Mouse (Mus musculus) neural tube, embryonic 11.5 days (tissue): ENCODE measurements around the gene Gas8. TPM values are rescaled to one million over a fixed set of nuclear protein-coding genes. Genes with fewer than 3 reads are reported as not detected.
"Not testable (repeated sequence)": the region's sequence is repeated elsewhere in the genome, so short reads cannot be mapped to it uniquely, and the experiment has no call there.

Experiments
- ATAC-seq: fragments of 200-750 bp; cut with Nextera tagmentation; 2 replicates; pipeline ENCODE4 v1.8.0; 2017; ENCODE audit warnings: moderate number of reproducible peaks, mild to moderate bottlenecking, moderate TSS enrichment, moderate library complexity; ENCODE audit not compliant: insufficient read depth, low FRiP score, low TSS enrichment
- DNase-seq: peaks from one replicate; pipeline ENCODE4 v3.0.0-alpha.2; 2015; ENCODE audit warnings: low spot score
- H3K27ac ChIP-seq: fragments of 300-500 bp; sonication (generic); 2 replicates; pipeline ENCODE4 v1.5.1; 2014; ENCODE audit warnings: low read depth, mild to moderate bottlenecking, low read length
- H3K27me3 ChIP-seq: fragments of 300-500 bp; sonication (generic); 2 replicates; pipeline ENCODE4 v1.6.1; 2014; ENCODE audit warnings: mild to moderate bottlenecking, low read length, mixed read lengths; ENCODE audit not compliant: control insufficient read depth, insufficient read depth
- H3K36me3 ChIP-seq: fragments of 300-500 bp; sonication (generic); 2 replicates; pipeline ENCODE4 v1.6.1; 2014; ENCODE audit warnings: mild to moderate bottlenecking, low read length, moderate library complexity, mixed read lengths; ENCODE audit not compliant: control insufficient read depth, insufficient read depth
- H3K4me1 ChIP-seq: fragments of 300-500 bp; sonication (generic); 2 replicates; pipeline ENCODE4 v1.6.1; 2014; ENCODE audit warnings: low read length, mixed read lengths; ENCODE audit not compliant: control insufficient read depth, insufficient read depth
- H3K4me2 ChIP-seq: fragments of 300-500 bp; sonication (generic); 2 replicates; pipeline ENCODE4 v1.6.1; 2014; ENCODE audit warnings: low read depth, mild to moderate bottlenecking, moderate library complexity
- H3K4me3 ChIP-seq: fragments of 300-500 bp; sonication (generic); 2 replicates; pipeline ENCODE4 v1.5.1; 2014; ENCODE audit warnings: low read depth, low read length
- H3K9ac ChIP-seq: fragments of 300-500 bp; sonication (generic); 2 replicates; pipeline ENCODE4 v1.6.1; 2014; ENCODE audit warnings: mild to moderate bottlenecking, low read length
- H3K9me3 ChIP-seq: fragments of 300-500 bp; sonication (generic); 2 replicates; pipeline ENCODE4 v1.6.1; 2016; ENCODE audit warnings: low read length; ENCODE audit not compliant: control insufficient read depth
- WGBS: fragments of 180-500 bp; shearing (Covaris S2); extraction: QIAGEN DNeasy Blood & Tissue Kit; methylation state at CpG from one replicate; pipeline ENCODE4 v1.1.7; 2014; 5-methylcytosine and 5-hydroxymethylcytosine counted together
- polyA plus RNA-seq: library from polyadenylated mRNA; unstranded; fragments of >200 nt; fragmentation: Nextera tagmentation; extraction: Ambion mirVana; gene quantifications from 2 replicates; pipeline ENCODE4 v1.2.1, GENCODE M21; 2014

The Gas8 gene
- 39.0 and 45.5 TPM in 2 replicates for polyA plus RNA-seq

GRCm38 (mm10) chr8:123518667-123519066 is at the start of gene Gas8:
Gas8 (plus strand) TSS chr8:123518834.
- peak; percentile 75 for ATAC-seq
- Histone ChIP-seq H3K9ac (peak within 1 kb of the TSS; percentile 79), H3K27ac (no peak within 1 kb of the TSS), H3K4me1 (0 out of 2 replicates have a peak, but pooled peaks cover 7% of the 10 kb centered on the region), H3K27me3 (no peaks in the 10 kb centered on the region), H3K9me3 (no peaks in the 10 kb centered on the region), H3K4me2 (peak within 1 kb of the TSS; percentile 62), H3K4me3 (peak within 1 kb of the TSS; percentile 70), H3K36me3 (peaks cover 5% of the 10 kb centered on the region)
- peak; percentile 91 for DNase-seq
- WGBS: 0% methylated on average over 20 of the region's 20 CpGs

DNA sequence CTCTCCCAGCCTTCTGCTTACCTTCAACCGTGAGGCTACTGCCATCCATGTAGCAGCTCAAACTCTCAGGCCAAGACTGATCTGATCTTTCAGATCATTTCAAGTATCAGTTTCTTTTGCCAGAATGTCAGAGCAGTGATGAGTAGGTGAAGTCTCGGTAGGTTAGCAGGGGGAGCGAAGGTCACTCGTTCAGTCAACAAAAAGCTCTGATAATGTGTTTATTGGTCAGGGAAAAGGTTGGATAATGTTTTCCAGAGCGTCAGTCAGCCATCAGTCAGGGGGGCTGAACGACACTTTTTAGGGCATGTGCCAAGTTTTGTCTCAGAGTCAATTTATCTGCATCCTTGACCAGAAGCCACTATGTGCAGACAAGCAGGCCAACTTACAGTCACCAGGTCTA is 45.6 kb upstream of the Gas8 start:
- H3K9ac ChIP-seq, H3K4me2 ChIP-seq, H3K4me1 ChIP-seq, H3K36me3 ChIP-seq, H3K4me3 ChIP-seq, H3K27me3 ChIP-seq, DNase-seq, H3K9me3 ChIP-seq, ATAC-seq, H3K27ac ChIP-seq: not testable (repeated sequence)
- 71% methylated on average over 6 of the region's 6 CpGs for WGBS

DNA sequence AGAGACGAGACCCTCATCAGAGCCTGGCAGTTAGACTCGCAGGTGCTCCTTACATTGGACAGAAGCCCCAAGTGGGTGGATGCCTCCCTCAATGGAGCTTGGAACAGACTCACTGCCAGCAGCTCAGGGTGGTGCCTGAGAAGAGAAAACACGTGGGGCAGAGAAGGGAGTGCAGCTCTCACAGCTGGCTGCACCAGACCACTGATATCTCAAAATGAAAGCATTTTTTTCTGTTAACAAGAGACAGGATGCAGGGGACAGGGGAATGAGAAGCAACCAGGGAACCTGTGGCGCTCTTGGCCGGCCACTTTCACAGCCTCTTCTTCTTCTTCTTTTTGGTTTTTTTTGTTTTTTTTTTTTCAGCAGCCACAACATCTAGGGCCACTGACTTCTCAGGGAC is 44.1 kb upstream of the Gas8 start:
- H3K4me2 ChIP-seq, H3K27me3 ChIP-seq, H3K9me3 ChIP-seq, DNase-seq, H3K36me3 ChIP-seq, H3K27ac ChIP-seq, H3K4me1 ChIP-seq, ATAC-seq, H3K4me3 ChIP-seq, H3K9ac ChIP-seq: not testable (repeated sequence)
- 66% methylated on average over 5 of the region's 5 CpGs for WGBS

DNA sequence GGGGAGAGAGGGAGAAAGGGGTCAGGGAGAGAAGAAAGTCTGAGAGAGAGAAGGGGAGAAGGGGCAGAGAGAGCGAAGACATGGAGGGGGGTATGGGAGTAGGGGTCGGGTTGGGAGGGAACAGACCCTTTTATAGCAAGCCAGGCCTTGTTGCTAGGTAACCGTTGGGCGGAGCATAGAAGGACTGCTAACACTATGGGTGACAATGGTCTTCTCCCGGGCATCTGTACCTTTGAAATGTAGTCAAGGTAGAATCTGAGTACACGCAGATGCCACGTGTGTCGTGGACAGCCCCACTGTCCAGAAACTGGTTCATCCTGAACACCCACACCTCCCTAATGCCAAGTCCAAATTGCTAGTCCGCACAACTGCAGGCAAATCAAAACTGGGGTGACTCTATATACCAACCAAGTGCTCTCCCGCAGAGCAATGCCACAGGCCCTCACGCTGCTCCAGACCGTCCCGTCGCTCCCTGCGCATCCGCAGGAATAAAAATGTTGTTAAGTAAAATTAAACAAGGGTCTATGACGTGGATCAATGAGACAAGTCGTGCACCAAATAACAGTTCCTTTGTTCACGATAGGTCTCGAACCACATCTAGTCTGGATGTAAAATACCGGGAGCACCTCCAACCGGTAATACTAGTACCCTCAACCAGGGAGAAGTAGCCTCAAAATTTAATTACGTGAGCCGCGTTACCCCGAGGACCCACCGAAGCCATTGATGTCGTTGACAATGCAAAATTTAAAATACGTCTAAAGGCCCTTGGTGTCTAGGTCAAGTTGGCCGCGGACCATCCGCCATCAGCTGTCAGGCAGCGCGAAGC is 41.5 kb upstream of the Gas8 start:
- H3K9ac ChIP-seq: peak overlapping the region; percentile 92
- H3K9me3 ChIP-seq: no peaks in the 10 kb centered on the region
- H3K4me2 ChIP-seq: peak overlapping the region; percentile 81
- ATAC-seq (peak; percentile 56), DNase-seq (peak; percentile 47)
- no peak overlapping the region for H3K27ac ChIP-seq
- peaks cover 7% of the 10 kb centered on the region for H3K4me1 ChIP-seq
- WGBS: 9% methylated on average over 34 of the region's 34 CpGs
- no peaks in the 10 kb centered on the region for H3K27me3 ChIP-seq
- H3K4me3 ChIP-seq: peak overlapping the region; percentile 88
- 0 out of 2 replicates have a peak, but pooled peaks cover 2% of the 10 kb centered on the region for H3K36me3 ChIP-seq

- DNase-seq (peak; percentile 97), ATAC-seq (peak; percentile 85)
- Histone ChIP-seq H3K27ac (peak within 1 kb of the TSS; percentile 92), H3K9me3 (no peaks in the 10 kb centered on the region), H3K36me3 (0 out of 2 replicates have a peak, but pooled peaks cover 2% of the 10 kb centered on the region), H3K9ac (peak within 1 kb of the TSS; percentile 92), H3K4me1 (peaks cover 7% of the 10 kb centered on the region), H3K4me2 (peak within 1 kb of the TSS; percentile 81), H3K27me3 (no peaks in the 10 kb centered on the region), H3K4me3 (peak within 1 kb of the TSS; percentile 88)
- WGBS: under 1% methylated on average over 58 of the region's 58 CpGs
These were observed 40.8 kb upstream of the Gas8 start, which contains the start of gene Afg3l1 for GRCm38 (mm10) chr8:123477737-123478258. Afg3l1 (plus strand) TSS chr8:123477903.

DNA sequence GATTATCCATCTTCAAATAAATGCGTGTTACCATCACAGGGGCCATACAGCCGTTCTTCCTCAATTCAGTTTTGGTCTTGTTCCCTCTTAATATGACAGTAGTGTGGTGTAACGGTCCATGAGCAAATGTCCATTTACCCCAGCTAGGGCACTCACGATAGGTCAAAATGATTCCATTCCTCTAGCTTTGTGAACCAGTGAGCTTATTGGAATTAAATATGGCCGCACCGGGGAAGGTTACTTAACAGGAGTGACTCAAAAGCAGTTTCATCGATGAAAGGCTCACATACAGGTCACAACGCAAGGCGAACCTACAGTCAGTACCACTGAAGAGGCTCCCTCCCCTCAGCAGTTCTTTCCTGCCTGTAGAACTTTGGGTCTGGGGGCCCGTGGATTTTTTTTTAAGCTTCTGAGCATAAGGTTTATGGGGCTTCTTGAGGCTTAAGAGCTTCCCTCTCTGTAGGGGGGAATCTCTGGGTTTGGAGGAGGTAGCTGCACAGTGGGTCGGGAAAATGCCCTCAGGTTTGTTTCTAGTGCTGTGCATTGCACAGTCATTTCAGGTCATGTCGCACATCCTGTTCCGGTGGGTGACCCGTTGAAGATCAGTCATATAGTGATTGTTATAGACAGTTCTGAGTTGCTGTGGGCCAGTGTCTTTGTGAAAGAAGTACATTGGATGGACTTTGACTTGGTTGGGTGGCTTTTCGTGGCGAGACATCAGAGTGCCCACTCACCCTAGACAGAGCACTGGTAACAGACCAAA is 40.0 kb upstream of the Gas8 start:
- Histone ChIP-seq H3K9me3 (no peaks in the 10 kb centered on the region), H3K4me1 (peaks cover 7% of the 10 kb centered on the region), H3K4me2 (peak overlapping the region; percentile 81), H3K27me3 (no peaks in the 10 kb centered on the region), H3K4me3 (peak overlapping the region; percentile 88), H3K36me3 (0 out of 2 replicates have a peak, but pooled peaks cover 2% of the 10 kb centered on the region), H3K27ac (no peak overlapping the region), H3K9ac (peak overlapping the region; percentile 92)
- no peak for ATAC-seq
- DNase-seq: no peak
- 39% methylated on average over 16 of the region's 16 CpGs for WGBS

- ATAC-seq (no peak), DNase-seq (no peak)
- Histone ChIP-seq H3K9ac (no peak overlapping the region), H3K9me3 (no peaks in the 10 kb centered on the region), H3K27ac (no peak overlapping the region), H3K36me3 (peaks cover 13% of the 10 kb centered on the region), H3K4me2 (no peak overlapping the region), H3K27me3 (no peaks in the 10 kb centered on the region), H3K4me3 (no peak overlapping the region), H3K4me1 (peaks cover 7% of the 10 kb centered on the region)
- WGBS: 89% methylated on average over 7 of the region's 7 CpGs
These were observed 36.0 kb upstream of the Gas8 start for GRCm38 (mm10) chr8:123482627-123483026.

DNA sequence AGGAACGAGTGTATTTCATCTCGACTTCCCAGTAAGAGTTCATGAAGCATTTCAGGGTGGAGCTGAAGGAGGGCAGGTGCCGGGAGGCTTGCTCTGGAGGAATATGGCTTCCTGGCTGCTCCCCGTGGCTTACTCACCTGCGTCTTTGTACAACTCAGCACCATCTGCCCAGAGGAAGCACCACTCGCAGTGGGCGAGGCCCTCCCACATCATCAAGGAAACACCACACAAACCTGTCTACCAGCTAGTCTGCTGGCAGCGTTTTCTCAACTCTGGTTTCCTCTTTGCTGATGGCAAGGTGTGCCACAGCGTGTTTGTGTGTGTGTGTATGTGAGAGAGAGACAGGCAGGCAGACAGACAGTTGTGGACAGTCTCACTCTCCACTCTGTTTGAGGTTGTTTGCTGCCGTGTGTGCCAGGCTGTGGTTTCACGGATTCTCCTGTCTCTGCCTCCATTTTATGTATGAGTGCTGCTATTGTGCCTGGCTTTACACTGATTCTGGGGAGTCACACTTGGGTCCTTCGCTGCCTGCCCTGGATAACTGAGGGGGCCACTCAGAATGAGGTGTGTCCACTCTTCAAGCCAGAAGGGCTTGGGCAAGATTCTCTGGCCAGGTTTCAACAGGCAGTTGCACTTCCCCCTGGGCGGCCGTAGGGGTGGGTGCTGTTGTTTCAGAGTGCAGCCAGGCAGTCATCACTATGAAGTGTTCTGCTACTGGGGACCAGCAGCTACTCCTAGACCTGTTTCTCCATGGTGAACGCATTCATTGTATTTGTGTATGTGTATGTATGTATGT is 27.2 kb upstream of the Gas8 start:
- Histone ChIP-seq H3K27ac (no peak overlapping the region), H3K9ac (no peak overlapping the region), H3K4me1 (no peaks in the 10 kb centered on the region), H3K4me3 (no peak overlapping the region), H3K27me3 (no peaks in the 10 kb centered on the region), H3K4me2 (no peak overlapping the region), H3K9me3 (no peaks in the 10 kb centered on the region), H3K36me3 (peaks cover 48% of the 10 kb centered on the region)
- no peak for DNase-seq
- ATAC-seq: no peak
- WGBS: 93% methylated on average over 15 of the region's 15 CpGs
